ENCODE assay signal across 8 mouse cellular contexts in genomic region chr19:15924866-15925718, GRCm38 (mm10). TPM values are rescaled to one million over a fixed set of nuclear protein-coding genes. Genes with fewer than 3 reads are reported as not detected.
DNase-seq lines count a peak whose midpoint lies in the region; ATAC-seq and TF ChIP-seq lines count a peak whose summit lies in the region.

No protein-coding gene starts in this region.

- DNase-seq in 416B (ENCODE audit: low read depth): peak; percentile 97
- DNase-seq in adrenal gland, postnatal 36 days: peak; percentile 93
- DNase-seq in heart, adult 18-20 months: peak; percentile 84 to 91
- DNase-seq in kidney, adult 18-20 months: peak; percentile 87
- peak; percentile 90 for DNase-seq in limb, embryonic 11.5 days (ENCODE audit: low spot score)

- H3K36me3 ChIP-seq in embryonic facial prominence, embryonic 12.5 days: no peaks in the 10 kb centered on the region
- no peaks in the 10 kb centered on the region for H3K36me3 ChIP-seq in limb, embryonic 11.5 days (ENCODE audit: control insufficient read depth, insufficient read depth, low read length)
- H3K36me3 ChIP-seq in midbrain, embryonic 13.5 days: no peaks in the 10 kb centered on the region
- no peaks in the 10 kb centered on the region for H3K36me3 ChIP-seq in small intestine, adult 2 months (ENCODE audit: control insufficient read depth, insufficient read depth, low read length)

- no peak for TF ChIP-seq CTCF in small intestine, adult 2 months (IDR thresholded peaks at IDR 0.05; ENCODE audit: extremely low read depth, insufficient read length, insufficient replicate concordance, low read depth, low read length)

- H3K27me3 ChIP-seq in embryonic facial prominence, embryonic 12.5 days: no peaks in the 10 kb centered on the region
- no peaks in the 10 kb centered on the region for H3K27me3 ChIP-seq in limb, embryonic 11.5 days (ENCODE audit: control insufficient read depth, insufficient read depth, low read length)
- peaks cover 7% of the 10 kb centered on the region; the same call in 1 of the 2 replicates for H3K27me3 ChIP-seq in midbrain, embryonic 13.5 days
- 0 out of 2 replicates have a peak, but pooled peaks cover 3% of the 10 kb centered on the region for H3K27me3 ChIP-seq in small intestine, adult 2 months (ENCODE audit: control insufficient read depth, insufficient read depth, low read length)

- peak overlapping the region; percentile 78 for H3K27ac ChIP-seq in embryonic facial prominence, embryonic 12.5 days
- no peak overlapping the region for H3K27ac ChIP-seq in limb, embryonic 11.5 days (replicated peaks; ENCODE audit: low read depth, low read length)
- peak overlapping the region; percentile 83 for H3K27ac ChIP-seq in midbrain, embryonic 13.5 days
- no peak overlapping the region; the same call in 1 of the 2 replicates for H3K27ac ChIP-seq in small intestine, adult 2 months (ENCODE audit: insufficient read depth, low read depth, low read length)

- peak overlapping the region; percentile 58 for H3K4me3 ChIP-seq in embryonic facial prominence, embryonic 12.5 days
- H3K4me3 ChIP-seq in limb, embryonic 11.5 days (ENCODE audit: low read depth, low read length): peak overlapping the region; percentile 68
- H3K4me3 ChIP-seq in midbrain, embryonic 13.5 days (replicated peaks): peak overlapping the region; percentile 74
- H3K4me3 ChIP-seq in small intestine, adult 2 months (ENCODE audit: low read depth, low read length): peak overlapping the region; percentile 68

- peaks cover 14% of the 10 kb centered on the region for H3K4me1 ChIP-seq in embryonic facial prominence, embryonic 12.5 days
- peaks cover 6% of the 10 kb centered on the region for H3K4me1 ChIP-seq in limb, embryonic 11.5 days (ENCODE audit: control insufficient read depth, insufficient read depth, low read length)
- H3K4me1 ChIP-seq in midbrain, embryonic 13.5 days (replicated peaks): peaks cover 29% of the 10 kb centered on the region
- peaks cover 7% of the 10 kb centered on the region for H3K4me1 ChIP-seq in small intestine, adult 2 months (ENCODE audit: control insufficient read depth, insufficient read depth, insufficient read length, low read length)

- peak; percentile 94 for ATAC-seq in embryonic facial prominence, embryonic 12.5 days (ENCODE audit: insufficient number of reproducible peaks, insufficient read depth, low FRiP score, low TSS enrichment)
- peak; percentile 99 for ATAC-seq in limb, embryonic 11.5 days (ENCODE audit: insufficient number of reproducible peaks, low FRiP score, low TSS enrichment, low read depth)
- ATAC-seq in midbrain, embryonic 13.5 days: peak; percentile 98

- H3K4me2 ChIP-seq in embryonic facial prominence, embryonic 12.5 days (replicated peaks): peak overlapping the region; percentile 90
- H3K4me2 ChIP-seq in limb, embryonic 11.5 days (ENCODE audit: low read depth, severe bottlenecking): peak overlapping the region; percentile 95
- H3K4me2 ChIP-seq in midbrain, embryonic 13.5 days (replicated peaks): peak overlapping the region; percentile 95

- 4% methylated on average over 43 of the region's 43 CpGs for WGBS in embryonic facial prominence, embryonic 12.5 days
- 4% methylated on average over 43 of the region's 43 CpGs for WGBS in limb, embryonic 11.5 days
- WGBS in midbrain, embryonic 13.5 days: under 1% methylated on average over 43 of the region's 43 CpGs
- WGBS in small intestine, adult 2 months: 3% methylated on average over 43 of the region's 43 CpGs

- peak overlapping the region; percentile 58 for H3K9ac ChIP-seq in embryonic facial prominence, embryonic 12.5 days
- peak overlapping the region; percentile 62 for H3K9ac ChIP-seq in limb, embryonic 11.5 days (ENCODE audit: low read length)
- peak overlapping the region; percentile 70 for H3K9ac ChIP-seq in midbrain, embryonic 13.5 days (replicated peaks)

- no peak for TF ChIP-seq POLR2A in small intestine, adult 2 months (IDR thresholded peaks at IDR 0.05; ENCODE audit: low read depth, low read length)

- H3K9me3 ChIP-seq in embryonic facial prominence, embryonic 12.5 days: no peaks in the 10 kb centered on the region
- H3K9me3 ChIP-seq in limb, embryonic 11.5 days (ENCODE audit: control insufficient read depth, low read length): no peaks in the 10 kb centered on the region
- H3K9me3 ChIP-seq in midbrain, embryonic 13.5 days: no peaks in the 10 kb centered on the region

RNA-seq across cellular contexts. Expression of gene Psat1, which starts 22.0 kb away (rescaled TPM):
- 100 to 1,000 TPM in 1 of 2 experiments, 10 to 100 TPM in 1; 80.4 to 224 TPM for total RNA-seq in adrenal gland, postnatal 36 days (2021)
- polyA plus RNA-seq in embryonic facial prominence, embryonic 12.5 days (2016; fragmentation: Nextera tagmentation; extraction: Ambion mirVana): 71.3 and 77.0 TPM in 2 replicates
- total RNA-seq in heart, adult 18-20 months (2021): 1 to 10 TPM; 3.7 to 4.2 TPM
- polyA plus RNA-seq in limb, embryonic 11.5 days (2014; fragmentation: Nextera tagmentation; extraction: Ambion mirVana): 88.6 and 97.9 TPM in 2 replicates
- polyA plus RNA-seq in midbrain, embryonic 13.5 days (2015; fragmentation: Nextera tagmentation; extraction: Ambion mirVana): 122 and 125 TPM in 2 replicates
- polyA plus RNA-seq in small intestine, adult 2 months (2012; rRNA removed): 1.5 and 1.8 TPM in 2 replicates

RNA-seq across cellular contexts. Expression of gene Cep78, which starts 59.7 kb away (rescaled TPM):
- 10 to 100 TPM in 1 of 2 experiments, 1 to 10 TPM in 1; 9.2 to 11.3 TPM for total RNA-seq in adrenal gland, postnatal 36 days (2021)
- polyA plus RNA-seq in embryonic facial prominence, embryonic 12.5 days (2016; fragmentation: Nextera tagmentation; extraction: Ambion mirVana): 43.0 and 43.3 TPM in 2 replicates
- total RNA-seq in heart, adult 18-20 months (2021): 1 to 10 TPM; 4.1 to 4.2 TPM
- 55.8 and 57.3 TPM in 2 replicates for polyA plus RNA-seq in limb, embryonic 11.5 days (2014; fragmentation: Nextera tagmentation; extraction: Ambion mirVana)
- polyA plus RNA-seq in midbrain, embryonic 13.5 days (2015; fragmentation: Nextera tagmentation; extraction: Ambion mirVana): 43.3 and 45.4 TPM in 2 replicates
- 1.1 TPM in 2 replicates for polyA plus RNA-seq in small intestine, adult 2 months (2012; rRNA removed)

Comparison
In these comparisons a context has a peak if more than half of its experiments do, and no peak if none do; other contexts are left out.
1. H3K27ac ChIP-seq: peak in embryonic facial prominence, embryonic 12.5 days (single experiment) and midbrain, embryonic 13.5 days (single experiment); none in limb, embryonic 11.5 days (single experiment) and small intestine, adult 2 months (single experiment).
2. RNA of gene Psat1, which starts 22.0 kb away (polyA plus RNA-seq): 122 to 125 TPM in midbrain, embryonic 13.5 days, 88.6 to 97.9 TPM in limb, embryonic 11.5 days and 71.3 to 77.0 TPM in embryonic facial prominence, embryonic 12.5 days; 1.5 to 1.8 TPM in small intestine, adult 2 months; every median in the first group is over 10 times any median in the second.
3. RNA of gene Cep78, which starts 59.7 kb away (polyA plus RNA-seq): 55.8 to 57.3 TPM in limb, embryonic 11.5 days, 43.3 to 45.4 TPM in midbrain, embryonic 13.5 days and 43.0 to 43.3 TPM in embryonic facial prominence, embryonic 12.5 days; 1.1 TPM in small intestine, adult 2 months; every median in the first group is over 10 times any median in the second.
4. Peak in every context shown above with its lines, with median percentiles within 50 percentile points of each other: DNase-seq, ATAC-seq, H3K4me2 ChIP-seq, H3K4me3 ChIP-seq and H3K9ac ChIP-seq.